Mouse (Mus musculus): ENCODE results near the gene Fam71d. TPM values are rescaled to one million over a fixed set of nuclear protein-coding genes. Genes with fewer than 3 reads are reported as not detected.

Gene Fam71d
- polyA plus RNA-seq, 1 experiment from 2014 or later, result not detected

- no peak for DNase-seq (ENCODE audit: low spot score)
- Histone ChIP-seq H3K27me3 (replicated peaks; ENCODE audit: control insufficient read depth, insufficient read depth, low read length) (no peaks in the 10 kb centered on the region), H3K36me3 (ENCODE audit: control insufficient read depth, insufficient read depth, low read length) (no peaks in the 10 kb centered on the region), H3K9me3 (ENCODE audit: control insufficient read depth, low read length) (no peaks in the 10 kb centered on the region), H3K9ac (ENCODE audit: low read length) (no peak overlapping the region), H3K4me3 (ENCODE audit: low read depth, low read length) (no peak overlapping the region), H3K4me2 (ENCODE audit: low read length) (no peak overlapping the region), H3K4me1 (replicated peaks; ENCODE audit: control insufficient read depth, insufficient read depth, low read length) (0 out of 2 replicates have a peak, but pooled peaks cover 4% of the 10 kb centered on the region), H3K27ac (ENCODE audit: low read depth) (no peak overlapping the region)
- whole genome bisulfite sequencing, result 40% methylated on average over 1 of the region's 1 CpGs
- ATAC-seq (replicated peaks; ENCODE audit: low FRiP score, low TSS enrichment, low read depth), result no peak
These were observed 5.6 kb upstream of the Fam71d start for GRCm38 (mm10) chr12:78685669-78686215.

GRCm38 (mm10) chr12:78688876-78689275, 2.5 kb upstream of the Fam71d start:
- Histone ChIP-seq H3K4me1 (replicated peaks; ENCODE audit: control insufficient read depth, insufficient read depth, low read length) (no peaks in the 10 kb centered on the region), H3K27me3 (replicated peaks; ENCODE audit: control insufficient read depth, insufficient read depth, low read length) (no peaks in the 10 kb centered on the region), H3K9me3 (ENCODE audit: control insufficient read depth, low read length) (no peaks in the 10 kb centered on the region), H3K9ac (ENCODE audit: low read length) (no peak overlapping the region), H3K4me3 (ENCODE audit: low read depth, low read length) (no peak overlapping the region), H3K27ac (ENCODE audit: low read depth) (no peak overlapping the region), H3K36me3 (ENCODE audit: control insufficient read depth, insufficient read depth, low read length) (no peaks in the 10 kb centered on the region), H3K4me2 (ENCODE audit: low read length) (no peak overlapping the region)
- no peak for ATAC-seq (replicated peaks; ENCODE audit: low FRiP score, low TSS enrichment, low read depth)
- WGBS, result 89% methylated on average over 5 of the region's 5 CpGs
- DNase-seq (ENCODE audit: low spot score), result no peak

- Histone ChIP-seq H3K36me3 (ENCODE audit: control insufficient read depth, insufficient read depth, low read length) (no peaks in the 10 kb centered on the region), H3K4me3 (ENCODE audit: low read depth, low read length) (no peak overlapping the region), H3K9me3 (ENCODE audit: control insufficient read depth, low read length) (no peaks in the 10 kb centered on the region), H3K4me2 (ENCODE audit: low read length) (no peak overlapping the region), H3K27me3 (replicated peaks; ENCODE audit: control insufficient read depth, insufficient read depth, low read length) (no peaks in the 10 kb centered on the region), H3K27ac (ENCODE audit: low read depth) (no peak overlapping the region), H3K4me1 (replicated peaks; ENCODE audit: control insufficient read depth, insufficient read depth, low read length) (no peaks in the 10 kb centered on the region), H3K9ac (ENCODE audit: low read length) (no peak overlapping the region)
- 81% methylated on average over 2 of the region's 2 CpGs for WGBS
- DNase-seq (ENCODE audit: low spot score) (no peak), ATAC-seq (replicated peaks; ENCODE audit: low FRiP score, low TSS enrichment, low read depth) (no peak)
These were observed 1.9 kb downstream of the Fam71d start for GRCm38 (mm10) chr12:78693281-78693680.

- DNase-seq (ENCODE audit: low spot score) (no peak), ATAC-seq (replicated peaks; ENCODE audit: low FRiP score, low TSS enrichment, low read depth) (no peak)
- Histone ChIP-seq H3K4me2 (ENCODE audit: low read length) (no peak overlapping the region), H3K27ac (ENCODE audit: low read depth) (no peak overlapping the region), H3K36me3 (ENCODE audit: control insufficient read depth, insufficient read depth, low read length) (no peaks in the 10 kb centered on the region), H3K9me3 (ENCODE audit: control insufficient read depth, low read length) (no peaks in the 10 kb centered on the region), H3K4me3 (ENCODE audit: low read depth, low read length) (no peak overlapping the region), H3K27me3 (replicated peaks; ENCODE audit: control insufficient read depth, insufficient read depth, low read length) (no peaks in the 10 kb centered on the region), H3K4me1 (replicated peaks; ENCODE audit: control insufficient read depth, insufficient read depth, low read length) (no peaks in the 10 kb centered on the region), H3K9ac (ENCODE audit: low read length) (no peak overlapping the region)
- 66% methylated on average over 2 of the region's 2 CpGs for WGBS
These were observed 26.4 kb downstream of the Fam71d start for GRCm38 (mm10) chr12:78717783-78718182.

GRCm38 (mm10) chr12:78727723-78728122, 36.4 kb downstream of the Fam71d start:
- Histone ChIP-seq H3K27ac (ENCODE audit: low read depth) (no peak overlapping the region), H3K9ac (ENCODE audit: low read length) (no peak overlapping the region), H3K27me3 (replicated peaks; ENCODE audit: control insufficient read depth, insufficient read depth, low read length) (no peaks in the 10 kb centered on the region), H3K4me1 (replicated peaks; ENCODE audit: control insufficient read depth, insufficient read depth, low read length) (no peaks in the 10 kb centered on the region), H3K36me3 (ENCODE audit: control insufficient read depth, insufficient read depth, low read length) (no peaks in the 10 kb centered on the region), H3K4me3 (ENCODE audit: low read depth, low read length) (no peak overlapping the region), H3K4me2 (ENCODE audit: low read length) (no peak overlapping the region), H3K9me3 (ENCODE audit: control insufficient read depth, low read length) (no peaks in the 10 kb centered on the region)
- ATAC-seq (replicated peaks; ENCODE audit: low FRiP score, low TSS enrichment, low read depth) (no peak), DNase-seq (ENCODE audit: low spot score) (no peak)
- 42% methylated on average over 4 of the region's 4 CpGs for WGBS

GRCm38 (mm10) chr12:78739633-78740032, 48.3 kb downstream of the Fam71d start:
- no peak overlapping the region for H3K9ac ChIP-seq (ENCODE audit: low read length)
- H3K4me3 ChIP-seq (ENCODE audit: low read depth, low read length), result no peak overlapping the region
- H3K27ac ChIP-seq (ENCODE audit: low read depth), result no peak overlapping the region
- ATAC-seq (replicated peaks; ENCODE audit: low FRiP score, low TSS enrichment, low read depth) (no peak), DNase-seq (ENCODE audit: low spot score) (no peak)
- H3K4me2 ChIP-seq (ENCODE audit: low read length), result no peak overlapping the region
- H3K36me3 ChIP-seq (ENCODE audit: control insufficient read depth, insufficient read depth, low read length), result no peaks in the 10 kb centered on the region
- H3K9me3 ChIP-seq (ENCODE audit: control insufficient read depth, low read length), result no peaks in the 10 kb centered on the region
- H3K4me1 ChIP-seq (replicated peaks; ENCODE audit: control insufficient read depth, insufficient read depth, low read length), result no peaks in the 10 kb centered on the region
- no peaks in the 10 kb centered on the region for H3K27me3 ChIP-seq (replicated peaks; ENCODE audit: control insufficient read depth, insufficient read depth, low read length)
- 30% methylated on average over 2 of the region's 2 CpGs for WGBS

GRCm38 (mm10) chr12:78740289-78740688, 49.0 kb downstream of the Fam71d start:
- Histone ChIP-seq H3K27ac (ENCODE audit: low read depth) (no peak overlapping the region), H3K27me3 (replicated peaks; ENCODE audit: control insufficient read depth, insufficient read depth, low read length) (no peaks in the 10 kb centered on the region), H3K9me3 (ENCODE audit: control insufficient read depth, low read length) (no peaks in the 10 kb centered on the region), H3K4me1 (replicated peaks; ENCODE audit: control insufficient read depth, insufficient read depth, low read length) (no peaks in the 10 kb centered on the region), H3K4me3 (ENCODE audit: low read depth, low read length) (no peak overlapping the region), H3K9ac (ENCODE audit: low read length) (no peak overlapping the region), H3K4me2 (ENCODE audit: low read length) (no peak overlapping the region), H3K36me3 (ENCODE audit: control insufficient read depth, insufficient read depth, low read length) (no peaks in the 10 kb centered on the region)
- 84% methylated on average over 2 of the region's 2 CpGs for WGBS
- ATAC-seq (replicated peaks; ENCODE audit: low FRiP score, low TSS enrichment, low read depth) (no peak), DNase-seq (ENCODE audit: low spot score) (no peak)

- Histone ChIP-seq H3K9me3 (ENCODE audit: control insufficient read depth, low read length) (no peaks in the 10 kb centered on the region), H3K36me3 (ENCODE audit: control insufficient read depth, insufficient read depth, low read length) (no peaks in the 10 kb centered on the region), H3K9ac (ENCODE audit: low read length) (no peak overlapping the region), H3K4me2 (ENCODE audit: low read length) (no peak overlapping the region), H3K27ac (ENCODE audit: low read depth) (no peak overlapping the region), H3K4me1 (replicated peaks; ENCODE audit: control insufficient read depth, insufficient read depth, low read length) (peaks cover 6% of the 10 kb centered on the region), H3K27me3 (replicated peaks; ENCODE audit: control insufficient read depth, insufficient read depth, low read length) (no peaks in the 10 kb centered on the region), H3K4me3 (ENCODE audit: low read depth, low read length) (no peak overlapping the region)
- 77% methylated on average over 6 of the region's 6 CpGs for WGBS
- DNase-seq (ENCODE audit: low spot score), result no peak
- ATAC-seq (replicated peaks; ENCODE audit: low FRiP score, low TSS enrichment, low read depth), result no peak
These were observed 54.9 kb downstream of the Fam71d start for GRCm38 (mm10) chr12:78746226-78746625.

- 17% methylated on average over 1 of the region's 1 CpGs for WGBS
- ATAC-seq (replicated peaks; ENCODE audit: low FRiP score, low TSS enrichment, low read depth) (no peak), DNase-seq (ENCODE audit: low spot score) (no peak)
- Histone ChIP-seq H3K4me1 (replicated peaks; ENCODE audit: control insufficient read depth, insufficient read depth, low read length) (peaks cover 6% of the 10 kb centered on the region), H3K4me3 (ENCODE audit: low read depth, low read length) (peak overlapping the region; percentile 79; the same call in 1 of the 2 replicates), H3K9ac (ENCODE audit: low read length) (no peak overlapping the region), H3K27ac (ENCODE audit: low read depth) (no peak overlapping the region), H3K27me3 (replicated peaks; ENCODE audit: control insufficient read depth, insufficient read depth, low read length) (no peaks in the 10 kb centered on the region), H3K36me3 (ENCODE audit: control insufficient read depth, insufficient read depth, low read length) (no peaks in the 10 kb centered on the region), H3K4me2 (ENCODE audit: low read length) (peak overlapping the region; percentile 100), H3K9me3 (ENCODE audit: control insufficient read depth, low read length) (no peaks in the 10 kb centered on the region)
These were observed 56.1 kb downstream of the Fam71d start for GRCm38 (mm10) chr12:78747406-78747805.
